Mouse (Mus musculus): ENCODE results near the gene Coro2b. TPM values are rescaled to one million over a fixed set of nuclear protein-coding genes. Genes with fewer than 3 reads are reported as not detected.

The Coro2b gene
- polyA plus RNA-seq, 2 experiments: 10.3 to 20.8 TPM

DNA sequence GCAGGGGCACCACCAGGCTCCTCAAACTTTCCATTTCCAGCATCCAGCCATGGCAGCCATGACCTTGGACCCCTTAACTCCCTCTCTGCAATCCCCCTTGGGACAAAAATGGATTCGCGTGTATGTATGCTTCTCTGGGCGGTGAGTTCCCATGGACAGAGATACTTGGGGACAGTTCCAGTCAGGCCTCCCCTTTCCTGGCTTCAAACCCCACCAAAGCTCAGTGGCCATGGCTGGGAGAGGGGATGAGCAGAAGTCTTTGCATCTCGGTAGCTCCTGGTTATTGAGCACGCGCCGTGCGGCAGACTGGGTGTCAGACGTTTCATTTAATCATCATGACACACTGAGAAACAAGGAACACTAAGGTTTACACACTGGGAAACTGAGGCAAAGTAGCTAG is 56.7 kb downstream of the Coro2b start:
- H3K4me3 ChIP-seq (replicated peaks; ENCODE audit: low read length): no peak overlapping the region
- no peak overlapping the region for H3K27ac ChIP-seq (replicated peaks; ENCODE audit: low read depth, low read length)
- H3K27me3 ChIP-seq (ENCODE audit: control insufficient read depth, insufficient read depth, low read length): no peaks in the 10 kb centered on the region
- 0 out of 2 replicates have a peak, but pooled peaks cover 8% of the 10 kb centered on the region for H3K4me1 ChIP-seq (ENCODE audit: control insufficient read depth, insufficient read depth, low read length)
- DNase-seq (ENCODE audit: low spot score): no peak
- H3K9ac ChIP-seq (ENCODE audit: low read depth, low read length, severe bottlenecking): no peak overlapping the region
- H3K4me2 ChIP-seq (replicated peaks; ENCODE audit: low read depth, low read length, severe bottlenecking): no peak overlapping the region
- no peak for ATAC-seq (ENCODE audit: low FRiP score, low read depth)
- H3K36me3 ChIP-seq (ENCODE audit: control insufficient read depth, insufficient read depth, low read length): no peaks in the 10 kb centered on the region
- TF ChIP-seq POLR2A (IDR thresholded peaks at IDR 0.05; ENCODE audit: borderline replicate concordance, extremely low read depth, insufficient read depth, insufficient read length): no peak
- WGBS: 83% methylated on average over 9 of the region's 9 CpGs
- no peaks in the 10 kb centered on the region for H3K9me3 ChIP-seq (ENCODE audit: control insufficient read depth, low read length)

DNA sequence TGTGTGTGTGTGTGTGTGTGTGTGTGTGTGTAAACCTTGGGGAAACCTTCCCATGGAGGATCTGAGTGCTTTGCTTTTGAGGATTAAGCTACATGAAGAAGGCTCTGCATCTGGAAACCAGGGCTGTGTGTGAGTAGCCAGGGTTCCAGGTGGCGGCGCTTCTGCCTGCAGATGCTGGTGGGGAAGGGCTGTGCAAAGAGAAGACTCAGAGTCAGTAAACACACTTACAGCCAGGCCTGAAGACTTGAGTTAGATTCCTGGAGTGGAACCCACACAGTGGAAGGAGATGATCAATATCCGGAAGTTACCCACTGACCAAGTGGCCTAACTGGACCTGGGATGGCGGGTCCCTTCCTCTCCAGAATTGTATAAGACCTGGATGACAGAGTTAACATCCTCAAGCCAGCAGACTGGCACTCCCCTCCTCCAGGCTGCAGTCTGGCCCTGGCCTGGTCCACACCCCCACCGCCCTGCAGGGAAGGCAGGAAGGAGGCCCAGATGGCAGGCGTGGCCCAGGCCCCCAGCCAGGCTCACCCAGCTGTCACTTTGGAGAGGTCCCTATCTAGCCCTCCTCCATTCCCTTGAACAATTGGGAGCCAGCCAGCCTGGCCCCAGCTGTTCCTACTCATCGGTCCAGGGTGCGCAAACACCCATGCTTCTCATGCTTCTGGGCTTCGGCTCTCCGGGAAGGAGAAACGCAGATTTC is 59.9 kb downstream of the Coro2b start:
- Histone ChIP-seq H3K4me3 (replicated peaks; ENCODE audit: low read length) (no peak overlapping the region), H3K4me1 (ENCODE audit: control insufficient read depth, insufficient read depth, low read length) (0 out of 2 replicates have a peak, but pooled peaks cover 8% of the 10 kb centered on the region), H3K4me2 (replicated peaks; ENCODE audit: low read depth, low read length, severe bottlenecking) (no peak overlapping the region), H3K27me3 (ENCODE audit: control insufficient read depth, insufficient read depth, low read length) (no peaks in the 10 kb centered on the region), H3K27ac (replicated peaks; ENCODE audit: low read depth, low read length) (peak overlapping the region; percentile 55; the same call in 1 of the 2 replicates), H3K9ac (ENCODE audit: low read depth, low read length, severe bottlenecking) (no peak overlapping the region), H3K36me3 (ENCODE audit: control insufficient read depth, insufficient read depth, low read length) (no peaks in the 10 kb centered on the region), H3K9me3 (ENCODE audit: control insufficient read depth, low read length) (no peaks in the 10 kb centered on the region)
- WGBS: 56% methylated on average over 11 of the region's 11 CpGs
- ATAC-seq (ENCODE audit: low FRiP score, low read depth) (peak; percentile 85), DNase-seq (ENCODE audit: low spot score) (peak; percentile 75)
- TF ChIP-seq POLR2A (IDR thresholded peaks at IDR 0.05; ENCODE audit: borderline replicate concordance, extremely low read depth, insufficient read depth, insufficient read length): no peak

DNA sequence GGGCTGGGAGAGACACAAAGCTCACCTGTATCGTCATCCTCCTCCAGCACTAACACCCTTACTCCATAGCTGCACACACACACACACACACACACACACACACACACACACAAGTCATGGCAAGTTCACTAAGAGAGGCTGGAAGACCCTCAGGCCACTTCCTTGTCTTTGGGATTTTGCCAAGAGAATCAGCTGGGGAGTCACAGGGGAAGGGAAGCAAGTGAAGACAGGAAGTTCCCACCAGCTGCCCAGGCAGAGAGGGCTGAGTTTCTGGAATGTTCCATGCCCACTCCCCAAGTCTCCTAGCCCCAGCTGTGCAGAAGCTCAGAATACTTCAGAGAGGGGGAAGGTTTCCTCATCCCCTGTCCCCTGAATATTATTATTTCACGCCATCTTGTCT is 62.6 kb downstream of the Coro2b start:
- Histone ChIP-seq H3K27ac (replicated peaks; ENCODE audit: low read depth, low read length) (no peak overlapping the region), H3K4me3 (replicated peaks; ENCODE audit: low read length) (no peak overlapping the region), H3K4me2 (replicated peaks; ENCODE audit: low read depth, low read length, severe bottlenecking) (no peak overlapping the region), H3K9ac (ENCODE audit: low read depth, low read length, severe bottlenecking) (no peak overlapping the region), H3K9me3 (ENCODE audit: control insufficient read depth, low read length) (no peaks in the 10 kb centered on the region), H3K27me3 (ENCODE audit: control insufficient read depth, insufficient read depth, low read length) (no peaks in the 10 kb centered on the region), H3K4me1 (ENCODE audit: control insufficient read depth, insufficient read depth, low read length) (0 out of 2 replicates have a peak, but pooled peaks cover 8% of the 10 kb centered on the region), H3K36me3 (ENCODE audit: control insufficient read depth, insufficient read depth, low read length) (no peaks in the 10 kb centered on the region)
- DNase-seq (ENCODE audit: low spot score): peak; percentile 37
- 61% methylated on average over 2 of the region's 2 CpGs for WGBS
- TF ChIP-seq POLR2A (IDR thresholded peaks at IDR 0.05; ENCODE audit: borderline replicate concordance, extremely low read depth, insufficient read depth, insufficient read length): no peak
- ATAC-seq (ENCODE audit: low FRiP score, low read depth): no peak

DNA sequence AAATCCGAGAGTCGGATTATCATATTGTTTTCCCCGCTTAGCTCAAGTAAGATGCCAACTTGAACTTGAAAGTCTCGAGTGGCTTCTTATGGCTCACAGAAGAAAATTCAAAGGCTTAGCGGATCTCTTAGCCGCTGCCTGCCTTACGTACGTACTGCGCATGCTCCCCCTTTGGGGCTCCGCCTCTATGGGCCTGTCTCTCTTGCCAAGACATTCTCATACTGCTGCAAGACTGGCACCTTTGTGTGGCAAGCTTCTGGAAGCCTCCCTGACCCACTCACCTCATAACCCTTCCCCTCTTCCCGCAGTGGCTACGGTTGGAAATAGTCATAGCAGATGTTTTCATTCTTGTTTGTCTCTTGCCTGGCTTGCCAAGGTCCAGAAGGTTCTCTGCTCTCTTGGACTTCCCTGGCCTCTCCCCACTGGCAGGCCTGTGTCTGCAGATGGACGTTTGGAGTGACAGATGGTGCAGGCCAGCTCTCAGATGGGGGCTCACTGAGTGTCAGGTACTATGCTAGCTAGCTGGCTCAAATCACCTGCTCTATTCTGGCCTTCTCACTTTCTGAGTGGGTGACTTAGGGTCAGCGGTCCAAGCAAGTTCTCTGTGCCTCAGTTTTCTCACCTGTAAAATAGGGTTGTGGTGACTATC is 65.2 kb downstream of the Coro2b start:
- no peak for TF ChIP-seq POLR2A (IDR thresholded peaks at IDR 0.05; ENCODE audit: borderline replicate concordance, extremely low read depth, insufficient read depth, insufficient read length)
- no peak overlapping the region for H3K4me3 ChIP-seq (replicated peaks; ENCODE audit: low read length)
- no peaks in the 10 kb centered on the region for H3K27me3 ChIP-seq (ENCODE audit: control insufficient read depth, insufficient read depth, low read length)
- no peaks in the 10 kb centered on the region for H3K36me3 ChIP-seq (ENCODE audit: control insufficient read depth, insufficient read depth, low read length)
- no peak overlapping the region for H3K4me2 ChIP-seq (replicated peaks; ENCODE audit: low read depth, low read length, severe bottlenecking)
- DNase-seq (ENCODE audit: low spot score): no peak
- no peak overlapping the region for H3K27ac ChIP-seq (replicated peaks; ENCODE audit: low read depth, low read length)
- no peak overlapping the region for H3K9ac ChIP-seq (ENCODE audit: low read depth, low read length, severe bottlenecking)
- H3K4me1 ChIP-seq (ENCODE audit: control insufficient read depth, insufficient read depth, low read length): no peaks in the 10 kb centered on the region
- ATAC-seq (ENCODE audit: low FRiP score, low read depth): no peak
- 85% methylated on average over 14 of the region's 14 CpGs for WGBS
- no peaks in the 10 kb centered on the region for H3K9me3 ChIP-seq (ENCODE audit: control insufficient read depth, low read length)

DNA sequence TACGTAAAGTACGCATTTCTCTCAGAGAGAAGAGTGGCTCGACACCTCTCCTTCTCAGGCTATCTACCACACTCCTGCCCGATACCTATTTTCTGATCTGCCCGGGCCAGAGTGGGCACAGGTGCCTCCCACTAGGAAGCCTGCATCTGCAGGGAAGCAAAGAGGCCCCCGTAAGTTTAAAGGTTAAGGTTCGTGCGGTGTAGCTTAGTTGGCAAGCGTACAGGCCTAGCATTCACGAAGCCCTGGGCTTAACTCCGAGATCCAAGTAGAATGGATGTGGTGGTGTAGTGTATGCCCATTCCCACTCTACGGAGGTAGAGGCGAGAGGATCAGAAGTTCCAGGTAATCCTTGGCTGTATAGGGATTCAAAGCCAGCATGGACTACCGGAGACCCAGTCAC is 65.8 kb downstream of the Coro2b start:
- Histone ChIP-seq H3K4me3 (replicated peaks; ENCODE audit: low read length) (no peak overlapping the region), H3K9me3 (ENCODE audit: control insufficient read depth, low read length) (no peaks in the 10 kb centered on the region), H3K36me3 (ENCODE audit: control insufficient read depth, insufficient read depth, low read length) (no peaks in the 10 kb centered on the region), H3K4me1 (ENCODE audit: control insufficient read depth, insufficient read depth, low read length) (no peaks in the 10 kb centered on the region), H3K27ac (replicated peaks; ENCODE audit: low read depth, low read length) (no peak overlapping the region), H3K4me2 (replicated peaks; ENCODE audit: low read depth, low read length, severe bottlenecking) (no peak overlapping the region), H3K27me3 (ENCODE audit: control insufficient read depth, insufficient read depth, low read length) (no peaks in the 10 kb centered on the region), H3K9ac (ENCODE audit: low read depth, low read length, severe bottlenecking) (no peak overlapping the region)
- WGBS: 87% methylated on average over 14 of the region's 14 CpGs
- TF ChIP-seq POLR2A (IDR thresholded peaks at IDR 0.05; ENCODE audit: borderline replicate concordance, extremely low read depth, insufficient read depth, insufficient read length): no peak
- DNase-seq (ENCODE audit: low spot score): no peak
- no peak for ATAC-seq (ENCODE audit: low FRiP score, low read depth)

All from limb, embryonic 14.5 days (tissue).